Mouse (Mus musculus) heart, postnatal 0 days (tissue): ENCODE measurements at regions not wholly inside any gene's neighbourhood (a gene's known extent, or its start where the extent isn't known, plus 50 kb on each side); places are given as distances from the start of the nearest gene placed in this dataset. TPM values are rescaled to one million over a fixed set of nuclear protein-coding genes. Genes with fewer than 3 reads are reported as not detected.
A peak's percentile ranks its signal among the peaks of the same experiment; 100 is the strongest.

Source experiments
- ATAC-seq: fragments of 200-750 bp; cut with Nextera tagmentation; 2 replicates; pipeline ENCODE4 v1.8.0; 2017; ENCODE audit warnings: low read depth, moderate number of reproducible peaks, moderate library complexity; ENCODE audit not compliant: insufficient read depth
- DNase-seq: peaks from one replicate; pipeline ENCODE4 v3.0.0-alpha.2; 2016; ENCODE audit warnings: low spot score
- H3K27ac ChIP-seq: fragments of 300-500 bp; sonication (generic); 2 replicates; pipeline ENCODE4 v1.5.1; 2014; ENCODE audit warnings: low read depth, mild to moderate bottlenecking
- H3K27me3 ChIP-seq: fragments of 300-500 bp; sonication (generic); 2 replicates; pipeline ENCODE4 v1.6.1; 2014; ENCODE audit warnings: low read length, mixed read lengths; ENCODE audit not compliant: control insufficient read depth, insufficient read depth
- H3K36me3 ChIP-seq: fragments of 300-500 bp; sonication (generic); replicated peaks from 2 replicates; pipeline ENCODE4 v1.6.1; 2014; ENCODE audit warnings: low read length, mixed read lengths; ENCODE audit not compliant: control insufficient read depth, insufficient read depth
- H3K4me1 ChIP-seq: fragments of 300-500 bp; sonication (generic); 2 replicates; pipeline ENCODE4 v1.6.1; 2014; ENCODE audit warnings: antibody characterized with exemption; ENCODE audit not compliant: control insufficient read depth, insufficient read depth
- H3K4me2 ChIP-seq: fragments of 300-500 bp; sonication (generic); 2 replicates; pipeline ENCODE4 v1.6.1; 2014; ENCODE audit warnings: low read depth, mild to moderate bottlenecking, low read length, moderate library complexity
- H3K4me3 ChIP-seq: fragments of 300-500 bp; sonication (generic); 2 replicates; pipeline ENCODE4 v1.5.1; 2014; ENCODE audit warnings: low read depth, low read length
- H3K9ac ChIP-seq: fragments of 300-500 bp; sonication (generic); replicated peaks from 2 replicates; pipeline ENCODE4 v1.6.1; 2014; ENCODE audit warnings: low read depth, low read length, mixed read lengths
- H3K9me3 ChIP-seq: fragments of 300-500 bp; sonication (generic); replicated peaks from 2 replicates; pipeline ENCODE4 v1.6.1; 2016; ENCODE audit warnings: low read length; ENCODE audit not compliant: control insufficient read depth
- CTCF ChIP-seq: IDR thresholded peaks from 2 replicates; pipeline ENCODE4 v1.5.1; 2016; ENCODE audit warnings: antibody characterized with exemption, control low read depth, low read depth
- EP300 ChIP-seq: IDR thresholded peaks from 2 replicates; pipeline ENCODE4 v1.6.1; 2016; ENCODE audit warnings: antibody characterized with exemption, low read depth
- WGBS: fragments of 180-500 bp; shearing (Covaris S2); extraction: QIAGEN DNeasy Blood & Tissue Kit; methylation state at CpG from one replicate; pipeline ENCODE4 v1.1.7; 2014; 5-methylcytosine and 5-hydroxymethylcytosine counted together
- microRNA-seq: library from miRNA; unstranded; fragments of <30 nt; microRNA quantifications from one replicate; pipeline ENCODE4, GENCODE M21; 2016

GRCm38 (mm10) chr1:144926136-144926535, 150.9 kb upstream of the Rgs18 start:
- no peaks in the 10 kb centered on the region for H3K27me3 ChIP-seq
- no peak for DNase-seq
- H3K4me3 ChIP-seq = no peak overlapping the region
- H3K9me3 ChIP-seq = peaks cover 5% of the 10 kb centered on the region; the same call in 1 of the 2 replicates
- no peaks in the 10 kb centered on the region for H3K36me3 ChIP-seq
- no peak for ATAC-seq
- H3K27ac ChIP-seq = no peak overlapping the region
- H3K4me1 ChIP-seq = no peaks in the 10 kb centered on the region
- no peak overlapping the region for H3K4me2 ChIP-seq
- no peak overlapping the region for H3K9ac ChIP-seq
- 60% methylated on average over 2 of the region's 2 CpGs for WGBS
- TF ChIP-seq CTCF = no peak
- TF ChIP-seq EP300 = no peak

- TF ChIP-seq CTCF (no peak), EP300 (no peak)
- Histone ChIP-seq H3K36me3 (no peaks in the 10 kb centered on the region), H3K4me1 (no peaks in the 10 kb centered on the region), H3K4me3 (no peak overlapping the region), H3K9ac (no peak overlapping the region), H3K27me3 (no peaks in the 10 kb centered on the region), H3K9me3 (no peaks in the 10 kb centered on the region), H3K4me2 (no peak overlapping the region), H3K27ac (no peak overlapping the region)
- WGBS = 89% methylated on average over 5 of the region's 5 CpGs
- ATAC-seq (no peak), DNase-seq (no peak)
These were observed 141.3 kb upstream of the Rgs18 start for GRCm38 (mm10) chr1:144916568-144916967.

- no peak overlapping the region for H3K27ac ChIP-seq
- H3K9me3 ChIP-seq = peaks cover 4% of the 10 kb centered on the region; the same call in 1 of the 2 replicates
- H3K36me3 ChIP-seq = no peaks in the 10 kb centered on the region
- DNase-seq (peak; percentile 72), ATAC-seq (peak; percentile 51; the same call in 1 of the 2 replicates)
- TF ChIP-seq CTCF (no peak), EP300 (no peak)
- no peaks in the 10 kb centered on the region for H3K27me3 ChIP-seq
- 22% methylated on average over 3 of the region's 3 CpGs for WGBS
- no peak overlapping the region for H3K4me3 ChIP-seq
- no peak overlapping the region for H3K9ac ChIP-seq
- H3K4me2 ChIP-seq = no peak overlapping the region
- H3K4me1 ChIP-seq = no peaks in the 10 kb centered on the region
These were observed 127.8 kb upstream of the Rgs18 start for GRCm38 (mm10) chr1:144902987-144903386.

- WGBS = 59% methylated on average over 2 of the region's 2 CpGs
These were observed 108.4 kb upstream of the Rgs18 start for GRCm38 (mm10) chr1:144883633-144884032.

GRCm38 (mm10) chr1:144862133-144862532, 86.9 kb upstream of the Rgs18 start:
- WGBS = 61% methylated on average over 1 of the region's 1 CpGs
- Histone ChIP-seq H3K36me3 (no peaks in the 10 kb centered on the region), H3K9ac (no peak overlapping the region), H3K27me3 (no peaks in the 10 kb centered on the region), H3K9me3 (no peaks in the 10 kb centered on the region), H3K27ac (no peak overlapping the region), H3K4me1 (no peaks in the 10 kb centered on the region), H3K4me2 (no peak overlapping the region), H3K4me3 (no peak overlapping the region)
- DNase-seq (no peak), ATAC-seq (no peak)
- no peak for TF ChIP-seq EP300
- no peak for TF ChIP-seq CTCF

More at GRCm38 (mm10) chr1:144883633-144884032, 108.4 kb upstream of the Rgs18 start:
- Histone ChIP-seq H3K4me2 (no peak overlapping the region), H3K4me1 (no peaks in the 10 kb centered on the region), H3K27me3 (no peaks in the 10 kb centered on the region), H3K4me3 (no peak overlapping the region), H3K9me3 (no peaks in the 10 kb centered on the region), H3K9ac (no peak overlapping the region), H3K36me3 (no peaks in the 10 kb centered on the region), H3K27ac (no peak overlapping the region)
- DNase-seq = no peak
- ATAC-seq = no peak
- TF ChIP-seq EP300 = no peak
- no peak for TF ChIP-seq CTCF

Small RNA genes lying in the stretch of these regions (microRNA-seq; reads per million reads assigned to microRNA genes)
- not detected for gene Gm25708
